Comparison of ENCODE assay signal across 18 mouse cellular contexts in the genomic region with DNA sequence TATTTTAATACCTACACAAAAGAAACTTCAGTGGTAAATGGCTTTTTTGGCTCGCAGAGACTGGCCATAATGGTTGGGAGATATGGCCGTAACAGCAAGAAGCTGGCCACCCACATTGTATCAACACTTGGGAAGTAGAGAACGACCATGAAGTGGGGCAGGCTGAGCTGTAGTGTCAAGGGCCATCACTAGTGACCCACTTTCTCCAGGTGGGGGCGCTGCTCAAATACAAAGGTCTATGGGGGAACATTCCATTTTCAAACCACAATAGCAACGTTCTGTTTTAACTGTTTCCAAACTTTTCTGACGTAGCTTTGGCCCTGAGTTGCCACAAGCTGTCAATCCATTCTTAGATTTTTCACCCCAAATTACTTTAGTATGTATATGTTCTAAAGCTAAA. TPM values are rescaled to one million over a fixed set of nuclear protein-coding genes. Genes with fewer than 3 reads are reported as not detected.
A peak's percentile ranks its signal among the peaks of the same experiment; 100 is the strongest.
DNase-seq lines count a peak whose midpoint lies in the region; ATAC-seq and TF ChIP-seq lines count a peak whose summit lies in the region.
"Had no signal": no experiment of that assay in that cellular context is flagged by ENCODE, and none has a peak within 500 bp of the region (broad histone marks: within the 10 kb centered on the region; RNA-seq: fewer than 3 reads in every experiment).

No protein-coding gene starts in this region.

- 72% methylated on average over 6 of the region's 6 CpGs for WGBS in liver, adult 2 months
- WGBS in liver, embryonic 11.5 days = 68% methylated on average over 6 of the region's 6 CpGs

- H3K9ac ChIP-seq in liver, adult 2 months (ENCODE audit: low read depth, low read length) = no peak overlapping the region
- H3K9ac ChIP-seq in liver, embryonic 11.5 days (ENCODE audit: low read depth, low read length) = no peak overlapping the region
- H3K9ac ChIP-seq in ES-E14 (ENCODE audit: insufficient read depth, low read depth, low read length, poor library complexity, severe bottlenecking) = no peak overlapping the region
- H3K9ac ChIP-seq: embryonic facial prominence, embryonic 15.5 days; forebrain, embryonic 15.5 days; heart, embryonic 13.5 days; hindbrain, embryonic 12.5 days; limb, embryonic 12.5 days; midbrain, embryonic 15.5 days had no signal

- TF ChIP-seq CTCF in liver, adult 2 months (IDR thresholded peaks at IDR 0.05; ENCODE audit: low read depth, low read length) = peak; percentile 27; the same call in 1 of the 2 replicates

- H3K79me2 ChIP-seq in liver, adult 2 months (ENCODE audit: control insufficient read depth, insufficient read depth, low read length) = no peaks in the 10 kb centered on the region

- no peak overlapping the region for H3K4me2 ChIP-seq in liver, embryonic 11.5 days
- H3K4me2 ChIP-seq: embryonic facial prominence, embryonic 15.5 days; forebrain, embryonic 15.5 days; heart, embryonic 13.5 days; hindbrain, embryonic 12.5 days; limb, embryonic 12.5 days; midbrain, embryonic 15.5 days had no signal

- H3K27ac ChIP-seq in liver, adult 2 months (replicated peaks; ENCODE audit: insufficient read depth, low read depth, low read length) = no peak overlapping the region
- H3K27ac ChIP-seq in liver, embryonic 11.5 days (ENCODE audit: low read depth, low read length) = no peak overlapping the region
- H3K27ac ChIP-seq in ES-E14 (ENCODE audit: insufficient read depth, low read depth, low read length, poor library complexity, severe bottlenecking) = peak overlapping the region; percentile 62; the same call in 1 of the 2 replicates
- H3K27ac ChIP-seq: embryonic facial prominence, embryonic 15.5 days; forebrain, embryonic 15.5 days; heart, embryonic 13.5 days; hindbrain, embryonic 12.5 days; limb, embryonic 12.5 days; midbrain, embryonic 15.5 days had no signal

- H3K27me3 ChIP-seq in liver, adult 2 months (ENCODE audit: control insufficient read depth, insufficient read depth, low read length) = no peaks in the 10 kb centered on the region
- no peaks in the 10 kb centered on the region for H3K27me3 ChIP-seq in liver, embryonic 11.5 days (replicated peaks; ENCODE audit: control insufficient read depth, insufficient read depth, low read length)
- H3K27me3 ChIP-seq: embryonic facial prominence, embryonic 15.5 days; forebrain, embryonic 15.5 days; heart, embryonic 13.5 days; hindbrain, embryonic 12.5 days; limb, embryonic 12.5 days; midbrain, embryonic 15.5 days had no signal

- no peak for TF ChIP-seq POLR2A in liver, adult 2 months (IDR thresholded peaks at IDR 0.05; ENCODE audit: extremely low read depth, insufficient read depth, low read length)

- no peaks in the 10 kb centered on the region for H3K4me1 ChIP-seq in liver, adult 2 months (ENCODE audit: control insufficient read depth, insufficient read depth, low read length)
- no peaks in the 10 kb centered on the region for H3K4me1 ChIP-seq in liver, embryonic 11.5 days (replicated peaks; ENCODE audit: control insufficient read depth, insufficient read depth, low read length)
- no peaks in the 10 kb centered on the region for H3K4me1 ChIP-seq in ES-E14 (ENCODE audit: control insufficient read depth in 2 of 2, insufficient read depth in 2 of 2, low read length in 2 of 2, poor library complexity in 1 of 2)
- H3K4me1 ChIP-seq: embryonic facial prominence, embryonic 15.5 days; forebrain, embryonic 15.5 days; heart, embryonic 13.5 days; hindbrain, embryonic 12.5 days; limb, embryonic 12.5 days; midbrain, embryonic 15.5 days had no signal

- ATAC-seq in liver, embryonic 11.5 days (replicated peaks; ENCODE audit: low FRiP score) = no peak
- ATAC-seq in granulocyte monocyte progenitor cell, adult 5-6 weeks (replicated peaks; ENCODE audit: poor library complexity, severe bottlenecking) = peak; percentile 53; the same call in 1 of the 2 replicates
- ATAC-seq: forebrain, embryonic 15.5 days; lung, postnatal 0 days; midbrain, embryonic 15.5 days had no signal

- in situ Hi-C loops in ES-E14 (cut with MboI; ENCODE audit: low sequenced_read_pairs in 2 of 2, unreplicated experiment in 2 of 2) = no loop called here

- no peaks in the 10 kb centered on the region for H3K9me3 ChIP-seq in liver, embryonic 11.5 days (ENCODE audit: control insufficient read depth, low read length)
- H3K9me3 ChIP-seq in ES-E14 (ENCODE audit: control insufficient read depth, insufficient read depth, low read depth, low read length) = peaks cover 3% of the 10 kb centered on the region; the same call in 1 of the 2 replicates
- H3K9me3 ChIP-seq: embryonic facial prominence, embryonic 15.5 days; forebrain, embryonic 15.5 days; heart, embryonic 13.5 days; hindbrain, embryonic 12.5 days; limb, embryonic 12.5 days; midbrain, embryonic 15.5 days had no signal

- DNase-seq in liver, adult 2 months (ENCODE audit: extremely low read depth, low read depth, low spot score) = no peak
- DNase-seq in liver, embryonic 11.5 days (ENCODE audit: low spot score) = no peak
- DNase-seq in ES-E14 (ENCODE audit: low read depth, low spot score) = no peak
- DNase-seq in thymus, postnatal 14 days = peak; percentile 27
- DNase-seq in yolk sac, embryonic 10.5 days (ENCODE audit: low spot score) = no peak
- no peak for DNase-seq in layer of hippocampus, adult 9-10 months (ENCODE audit: low spot score)
- DNase-seq: adrenal gland, adult 2 months; gastrocnemius, postnatal 10 days; kidney, adult 9 months; layer of hippocampus, postnatal 36 days had no signal

- H3K4me3 ChIP-seq in liver, adult 2 months (ENCODE audit: insufficient read depth, low read depth, low read length) = no peak overlapping the region
- no peak overlapping the region for H3K4me3 ChIP-seq in liver, embryonic 11.5 days (ENCODE audit: low read depth, low read length)
- no peak overlapping the region for H3K4me3 ChIP-seq in ES-E14 (ENCODE audit: insufficient read depth in 1 of 2, low read depth in 1 of 2, low read length in 2 of 2, poor library complexity in 1 of 2, severe bottlenecking in 1 of 2)
- H3K4me3 ChIP-seq: embryonic facial prominence, embryonic 15.5 days; forebrain, embryonic 15.5 days; heart, embryonic 13.5 days; hindbrain, embryonic 12.5 days; limb, embryonic 12.5 days; midbrain, embryonic 15.5 days had no signal

- H3K36me3 ChIP-seq in liver, adult 2 months (ENCODE audit: control insufficient read depth, insufficient read depth, low read length) = no peaks in the 10 kb centered on the region
- no peaks in the 10 kb centered on the region for H3K36me3 ChIP-seq in liver, embryonic 11.5 days (ENCODE audit: control insufficient read depth, insufficient read depth, low read length)
- no peaks in the 10 kb centered on the region for H3K36me3 ChIP-seq in ES-E14 (ENCODE audit: control insufficient read depth, insufficient read depth, low read length, poor library complexity, severe bottlenecking)
- H3K36me3 ChIP-seq: embryonic facial prominence, embryonic 15.5 days; forebrain, embryonic 15.5 days; heart, embryonic 13.5 days; hindbrain, embryonic 12.5 days; limb, embryonic 12.5 days; midbrain, embryonic 15.5 days had no signal

TF ChIP-seq in ES-E14, 5 proteins besides CTCF, POLR2A, EP300 and RAD21:
- TF ChIP-seq CHD2 (IDR thresholded peaks at IDR 0.05; ENCODE audit: low read depth, low read length) = no peak
- TF ChIP-seq ZNF384 (IDR thresholded peaks at IDR 0.05; ENCODE audit: low read depth, low read length) = no peak
- no peak for TF ChIP-seq HCFC1 (IDR thresholded peaks at IDR 0.05; ENCODE audit: borderline replicate concordance, insufficient read depth, low read length)
- TF ChIP-seq MAFK (IDR thresholded peaks at IDR 0.05; ENCODE audit: insufficient read depth, low read depth, low read length) = no peak
- no peak for TF ChIP-seq ZC3H11A (IDR thresholded peaks at IDR 0.05; ENCODE audit: borderline replicate concordance, low read depth, low read length)

RNA-seq across cellular contexts. Expression of a gene that starts 5.4 kb away (rescaled TPM):
- total RNA-seq in liver, adult 2 months (2014; rRNA removed) = 7.7 and 9.6 TPM in 2 replicates
- polyA plus RNA-seq in liver, adult 2 months (2012; rRNA removed) = 5.5 and 6.2 TPM in 2 replicates
- 20.0 and 22.0 TPM in 2 replicates for polyA plus RNA-seq in liver, embryonic 11.5 days (2014; fragmentation: Nextera tagmentation; extraction: Ambion mirVana)
- total RNA-seq in ES-E14 (2012; rRNA removed) = 41.9 and 60.1 TPM in 2 replicates
- total RNA-seq in granulocyte monocyte progenitor cell, adult 5-6 weeks (2014; fragmentation: Nextera tagmentation) = 20.1 and 34.8 TPM in 2 replicates
- total RNA-seq in granulocyte monocyte progenitor cell, adult 5-6 weeks (2017) = 20.3 and 42.2 TPM in 2 replicates

RNA-seq across cellular contexts. Expression of a gene that starts 21.8 kb away (rescaled TPM):
- 39.7 and 60.6 TPM in 2 replicates for total RNA-seq in liver, adult 2 months (2014; rRNA removed)
- polyA plus RNA-seq in liver, adult 2 months (2012; rRNA removed) = 11.4 and 12.4 TPM in 2 replicates
- 2.2 and 2.4 TPM in 2 replicates for polyA plus RNA-seq in liver, embryonic 11.5 days (2014; fragmentation: Nextera tagmentation; extraction: Ambion mirVana)
- total RNA-seq in ES-E14 (2012; rRNA removed) = 43.2 and 96.9 TPM in 2 replicates
- total RNA-seq in granulocyte monocyte progenitor cell, adult 5-6 weeks (2014; fragmentation: Nextera tagmentation) = not detected in 2 replicates
- total RNA-seq in granulocyte monocyte progenitor cell, adult 5-6 weeks (2017) = not detected in 2 replicates

Comparison
In these comparisons a context has a peak if more than half of its experiments do, and no peak if none do; other contexts are left out.
1. RNA of a gene that starts 21.8 kb away (total RNA-seq): 43.2 to 96.9 TPM in ES-E14 and 39.7 to 60.6 TPM in liver, adult 2 months; not detected in granulocyte monocyte progenitor cell, adult 5-6 weeks; every median in the first group is over 10 times any median in the second.